Mouse (Mus musculus): ENCODE measurements around the gene Smco4.

DNA sequence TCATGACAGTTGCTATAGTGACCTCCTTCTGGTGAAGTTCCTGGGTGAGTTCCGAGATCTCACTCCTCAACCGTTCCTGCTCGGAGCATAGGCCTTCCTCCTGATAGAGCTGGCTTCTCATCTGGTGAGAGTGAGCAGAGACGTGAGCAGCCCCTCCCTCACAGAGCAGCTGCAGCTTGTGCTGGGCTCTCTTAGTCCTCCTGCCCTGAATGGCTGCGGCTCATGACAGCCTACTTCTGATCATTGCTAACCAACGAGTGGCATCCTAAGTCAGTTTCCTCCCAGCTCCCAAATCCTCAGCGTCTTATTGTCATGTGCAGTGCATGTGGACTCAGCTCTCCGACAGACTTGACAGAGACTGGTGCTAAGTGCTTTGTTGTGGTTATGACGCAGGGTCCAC, 91.0 kb downstream of the Smco4 start:
- TF ChIP-seq POLR2A (IDR thresholded peaks at IDR 0.05; ENCODE audit: extremely low read depth, insufficient read depth, low read length) (no peak), CTCF (IDR thresholded peaks at IDR 0.05; ENCODE audit: low read depth, low read length) (no peak)
